Mouse (Mus musculus): ENCODE measurements around the gene Olfr1052.

GRCm38 (mm10) chr2:86292155-86292554 lies at the start of gene Olfr1052:
- TF ChIP-seq CTCF (IDR thresholded peaks at IDR 0.05; ENCODE audit: control insufficient read depth, insufficient read depth, insufficient replicate concordance, low read depth, low read length) (no peak), POLR2A (IDR thresholded peaks at IDR 0.05; ENCODE audit: control insufficient read depth, low read depth, low read length) (no peak)

Data from testis, adult 2 months (tissue).